Mouse (Mus musculus): ENCODE measurements at regions not wholly inside any gene's neighbourhood (a gene's known extent, or its start where the extent isn't known, plus 50 kb on each side); places are given as distances from the start of the nearest gene placed in this dataset.

DNA sequence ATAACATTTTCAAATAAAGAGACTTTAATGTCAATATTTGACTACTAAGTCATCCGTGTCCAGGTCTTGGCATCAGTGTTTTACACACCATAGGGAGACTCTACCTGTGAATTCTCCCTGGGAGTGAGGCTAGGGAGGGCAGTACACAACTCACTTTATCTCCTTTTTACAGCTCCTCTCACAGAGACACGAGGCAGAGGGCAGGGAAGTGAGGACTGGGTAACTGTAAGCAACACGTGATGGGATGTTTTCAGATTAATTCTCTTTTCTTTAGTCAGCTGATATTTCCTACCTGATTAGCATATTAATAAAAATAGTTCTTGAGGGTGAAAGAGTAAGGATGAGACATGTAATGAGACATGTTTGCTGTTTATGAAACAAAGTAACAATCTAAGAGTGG lies 51.8 kb upstream of the Cdkn2b start:
- no peak for DNase-seq (ENCODE audit: low spot score in 2 of 2)

DNA sequence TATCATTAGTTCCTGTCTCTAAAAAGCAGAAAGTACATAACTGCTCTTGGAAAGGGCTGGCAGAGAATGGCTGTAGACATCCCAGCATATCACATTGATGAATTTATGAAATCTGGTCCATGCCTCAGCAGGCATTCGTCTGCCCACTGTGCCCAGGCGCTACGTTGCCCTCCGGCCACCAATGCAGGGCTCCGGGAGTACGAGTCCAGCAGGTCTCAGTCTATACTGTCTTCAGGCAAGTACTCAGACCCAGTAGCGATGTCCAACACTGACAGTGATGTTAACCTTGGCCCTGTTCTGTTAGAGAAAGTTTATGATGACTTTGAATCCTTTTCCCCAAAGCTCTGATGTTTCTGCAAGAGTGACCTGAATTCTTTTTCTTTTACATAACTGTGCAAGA lies 50.5 kb upstream of the Cdkn2b start:
- DNase-seq (ENCODE audit: low spot score in 2 of 2) = no peak

Data from adrenal gland, postnatal 4 days (tissue).